Mouse (Mus musculus) embryonic facial prominence, embryonic 13.5 days (tissue): ENCODE results near the gene Rbpms2. TPM values are rescaled to one million over a fixed set of nuclear protein-coding genes. Genes with fewer than 3 reads are reported as not detected.
"Not testable (repeated sequence)": the region's sequence is repeated elsewhere in the genome, so short reads cannot be mapped to it uniquely, and the experiment has no call there.

Source experiments
- ATAC-seq: fragments of 200-750 bp; cut with Nextera tagmentation; 2 replicates; pipeline ENCODE4 v1.8.0; 2017; ENCODE audit warnings: low read depth; ENCODE audit not compliant: insufficient number of reproducible peaks, insufficient read depth, low FRiP score, low TSS enrichment
- H3K27ac ChIP-seq: fragments of 300-500 bp; sonication (generic); 2 replicates; pipeline ENCODE4 v1.5.1; 2015; ENCODE audit warnings: moderate library complexity, mild to moderate bottlenecking, inconsistent platforms
- H3K27me3 ChIP-seq: fragments of 300-500 bp; sonication (generic); 2 replicates; pipeline ENCODE4 v1.6.1; 2015; ENCODE audit warnings: mild to moderate bottlenecking, inconsistent platforms
- H3K36me3 ChIP-seq: fragments of 300-500 bp; sonication (generic); 2 replicates; pipeline ENCODE4 v1.6.1; 2015; ENCODE audit warnings: mild to moderate bottlenecking, inconsistent platforms
- H3K4me1 ChIP-seq: fragments of 300-500 bp; sonication (generic); 2 replicates; pipeline ENCODE4 v1.6.1; 2015; ENCODE audit warnings: inconsistent platforms
- H3K4me2 ChIP-seq: fragments of 300-500 bp; sonication (generic); 2 replicates; pipeline ENCODE4 v1.6.1; 2015; ENCODE audit warnings: moderate library complexity, mild to moderate bottlenecking, inconsistent platforms
- H3K4me3 ChIP-seq: fragments of 300-500 bp; sonication (generic); 2 replicates; pipeline ENCODE4 v1.5.1; 2015; ENCODE audit warnings: mild to moderate bottlenecking, inconsistent platforms
- H3K9ac ChIP-seq: fragments of 300-500 bp; sonication (generic); 2 replicates; pipeline ENCODE4 v1.6.1; 2015; ENCODE audit warnings: mild to moderate bottlenecking, inconsistent platforms
- H3K9me3 ChIP-seq: fragments of 300-500 bp; sonication (generic); 2 replicates; pipeline ENCODE4 v1.6.1; 2016; ENCODE audit warnings: inconsistent platforms
- WGBS: fragments of 180-500 bp; shearing (Covaris S2); methylation state at CpG from one replicate; pipeline ENCODE4 v1.1.7; 2015; ENCODE audit warnings: mixed read lengths; 5-methylcytosine and 5-hydroxymethylcytosine counted together
- polyA plus RNA-seq: library from polyadenylated mRNA; unstranded; fragments of >200 nt; fragmentation: Nextera tagmentation; extraction: Ambion mirVana; gene quantifications from 2 replicates; pipeline ENCODE4 v1.2.1, GENCODE M21; 2015

Rbpms2 gene
- polyA plus RNA-seq, 1 experiment from 2014 or later: 11.9 TPM

DNA sequence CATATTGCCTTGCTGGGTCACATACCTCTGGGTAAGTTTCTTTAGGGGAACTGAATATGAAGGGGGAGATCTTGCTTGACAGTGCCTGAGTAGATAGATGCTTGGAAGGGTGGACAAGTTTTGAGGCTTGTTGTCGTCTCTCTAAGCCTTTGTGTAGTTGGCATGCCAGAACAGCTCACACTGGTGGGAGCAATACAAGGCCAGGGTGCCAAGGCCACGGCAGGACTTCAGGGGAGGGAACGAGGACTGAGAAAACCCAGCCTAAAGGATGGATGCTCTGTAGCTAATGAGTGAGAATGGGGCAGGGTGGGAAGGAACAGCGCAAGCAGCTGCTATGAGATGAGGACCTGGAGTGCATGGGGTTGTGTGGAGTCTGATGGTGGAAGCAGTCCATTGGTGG is 15.5 kb downstream of the Rbpms2 start:
- H3K9me3 ChIP-seq: no peaks in the 10 kb centered on the region

DNA sequence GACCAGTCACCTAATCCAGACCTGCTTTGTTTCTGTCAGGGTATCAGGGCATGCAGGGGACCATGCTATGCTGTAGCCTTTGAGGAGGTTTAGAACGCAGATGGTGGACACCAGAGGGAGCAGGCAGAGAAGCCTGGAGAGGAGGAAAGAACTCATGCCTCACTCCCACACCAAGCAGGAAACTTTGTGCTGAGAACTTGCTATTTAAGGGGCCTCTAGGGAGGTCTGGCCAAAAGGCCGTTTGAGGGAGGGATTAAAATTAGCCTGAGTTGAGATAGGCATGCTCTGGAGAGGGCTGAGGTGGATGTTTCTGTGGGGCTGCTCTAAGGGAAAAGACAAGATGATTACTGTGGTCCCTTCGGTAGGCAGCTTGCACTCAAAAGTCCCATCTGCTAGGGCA is 16.5 kb downstream of the Rbpms2 start:
- Histone ChIP-seq H3K4me3 (no peak overlapping the region), H3K27ac (no peak overlapping the region), H3K36me3 (no peaks in the 10 kb centered on the region), H3K9me3 (no peaks in the 10 kb centered on the region), H3K4me1 (peaks cover 13% of the 10 kb centered on the region), H3K27me3 (no peaks in the 10 kb centered on the region), H3K4me2 (no peak overlapping the region), H3K9ac (no peak overlapping the region)
- WGBS: 58% methylated on average over 3 of the region's 3 CpGs
- ATAC-seq: no peak

More for the DNA sequence above, 15.5 kb downstream of the Rbpms2 start:
- 88% methylated on average over 4 of the region's 4 CpGs for WGBS
- H3K4me3 ChIP-seq: no peak overlapping the region
- H3K9ac ChIP-seq: no peak overlapping the region
- ATAC-seq: no peak
- no peak overlapping the region for H3K27ac ChIP-seq
- H3K4me1 ChIP-seq: peaks cover 18% of the 10 kb centered on the region
- H3K27me3 ChIP-seq: no peaks in the 10 kb centered on the region
- H3K36me3 ChIP-seq: no peaks in the 10 kb centered on the region
- H3K4me2 ChIP-seq: no peak overlapping the region

GRCm38 (mm10) chr9:65646782-65647181 is 17.3 kb downstream of the Rbpms2 start:
- peaks cover 5% of the 10 kb centered on the region for H3K4me1 ChIP-seq
- ATAC-seq: no peak
- H3K9me3 ChIP-seq: no peaks in the 10 kb centered on the region
- H3K4me3 ChIP-seq: no peak overlapping the region
- no peak overlapping the region for H3K9ac ChIP-seq
- H3K27ac ChIP-seq: no peak overlapping the region
- WGBS: 88% methylated on average over 2 of the region's 2 CpGs
- H3K36me3 ChIP-seq: no peaks in the 10 kb centered on the region
- no peak overlapping the region for H3K4me2 ChIP-seq
- no peaks in the 10 kb centered on the region for H3K27me3 ChIP-seq

DNA sequence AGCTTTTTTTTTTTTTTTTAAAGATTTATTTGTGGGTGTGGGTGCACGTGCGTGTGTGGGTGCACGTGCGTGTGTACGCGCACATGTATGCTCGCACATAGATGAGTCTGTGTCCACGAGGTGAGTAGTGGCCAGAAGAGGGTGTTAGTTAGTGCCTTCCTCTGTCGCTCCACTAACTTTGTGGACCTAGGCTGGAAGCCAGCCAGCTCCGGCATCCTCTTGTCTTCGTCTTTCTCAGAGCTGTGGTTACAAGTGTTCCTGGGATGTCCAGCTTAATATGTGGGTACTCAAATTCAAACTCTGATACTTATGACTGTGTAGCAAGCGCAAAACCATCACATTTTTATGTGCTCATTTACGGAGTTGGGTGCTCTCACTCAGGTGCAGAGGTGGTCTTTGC is 19.3 kb downstream of the Rbpms2 start:
- Histone ChIP-seq H3K9me3 (no peaks in the 10 kb centered on the region), H3K27me3 (no peaks in the 10 kb centered on the region), H3K36me3 (no peaks in the 10 kb centered on the region), H3K4me3 (no peak overlapping the region), H3K4me2 (no peak overlapping the region), H3K4me1 (peaks cover 3% of the 10 kb centered on the region; the same call in 1 of the 2 replicates), H3K9ac (no peak overlapping the region), H3K27ac (no peak overlapping the region)
- ATAC-seq: no peak
- 90% methylated on average over 13 of the region's 13 CpGs for WGBS

DNA sequence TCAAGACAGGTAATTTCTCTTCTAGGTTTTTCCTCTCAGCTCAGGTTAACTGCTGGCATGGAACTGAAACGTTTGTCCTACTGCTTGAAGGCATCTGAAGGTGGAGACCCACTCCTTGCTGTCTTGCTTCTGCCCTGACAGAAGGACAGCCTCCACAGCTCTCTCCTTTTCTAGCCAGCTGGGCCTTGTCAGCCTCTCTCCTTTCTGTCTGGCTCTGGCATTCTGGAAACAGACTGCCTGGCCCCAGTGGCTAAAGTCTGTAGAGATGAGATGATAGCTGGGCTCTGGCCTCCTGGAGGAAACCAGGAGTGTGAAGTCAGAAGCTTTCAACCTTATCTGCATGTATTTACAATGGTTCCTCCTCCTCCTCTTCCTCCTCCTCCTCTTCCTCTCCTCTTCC is 20.5 kb downstream of the Rbpms2 start:
- Histone ChIP-seq H3K9ac (no peak overlapping the region), H3K9me3 (no peaks in the 10 kb centered on the region), H3K27ac (no peak overlapping the region), H3K4me2 (no peak overlapping the region), H3K4me1 (peaks cover 3% of the 10 kb centered on the region; the same call in 1 of the 2 replicates), H3K36me3 (no peaks in the 10 kb centered on the region), H3K4me3 (no peak overlapping the region), H3K27me3 (no peaks in the 10 kb centered on the region)
- ATAC-seq: no peak
- 52% methylated on average over 1 of the region's 1 CpGs for WGBS

DNA sequence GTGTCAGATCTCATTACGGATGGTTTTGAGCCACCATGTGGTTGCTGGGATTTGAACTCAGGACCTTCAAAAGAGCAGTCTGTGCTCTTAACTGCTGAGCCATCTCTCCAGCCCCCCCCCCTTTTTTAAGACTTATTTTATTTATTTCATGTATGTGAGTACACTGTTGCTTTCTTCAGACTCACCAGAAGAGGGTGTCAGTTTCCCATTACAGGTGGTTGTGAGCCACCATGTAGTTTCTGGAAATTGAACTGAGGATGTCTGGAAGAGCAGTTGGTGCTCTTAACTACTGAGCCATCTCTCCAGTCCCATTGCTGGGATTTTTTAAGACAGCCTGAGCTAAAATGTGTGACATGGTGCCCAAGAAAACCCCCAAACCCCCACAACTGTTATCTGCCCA is 22.5 kb downstream of the Rbpms2 start:
- not testable (repeated sequence) for H3K27me3 ChIP-seq, H3K4me2 ChIP-seq, H3K9ac ChIP-seq, H3K4me1 ChIP-seq, H3K27ac ChIP-seq, H3K4me3 ChIP-seq, H3K9me3 ChIP-seq, ATAC-seq, H3K36me3 ChIP-seq
- WGBS: 85% methylated on average over 1 of the region's 1 CpGs

DNA sequence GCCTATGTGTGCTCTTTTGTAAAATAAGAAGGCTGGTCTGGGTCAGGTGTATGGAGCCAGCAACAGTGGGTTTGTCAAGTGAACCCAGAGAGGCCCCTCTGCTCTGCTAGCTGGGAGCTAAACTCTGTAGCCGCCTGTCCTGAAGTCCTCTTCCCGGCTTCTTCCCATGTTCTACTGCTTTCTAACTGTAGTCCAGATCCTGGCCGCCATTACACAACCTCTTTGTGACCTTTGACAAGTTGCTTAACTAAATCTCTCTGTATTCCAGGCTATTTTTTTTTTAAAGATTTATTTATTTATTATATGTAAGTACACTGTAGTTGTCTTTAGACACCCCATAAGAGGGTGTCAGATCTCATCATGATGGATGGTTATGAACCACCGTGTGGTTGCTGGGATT is 24.3 kb downstream of the Rbpms2 start:
- WGBS: 92% methylated on average over 4 of the region's 4 CpGs
- ATAC-seq: no peak

DNA sequence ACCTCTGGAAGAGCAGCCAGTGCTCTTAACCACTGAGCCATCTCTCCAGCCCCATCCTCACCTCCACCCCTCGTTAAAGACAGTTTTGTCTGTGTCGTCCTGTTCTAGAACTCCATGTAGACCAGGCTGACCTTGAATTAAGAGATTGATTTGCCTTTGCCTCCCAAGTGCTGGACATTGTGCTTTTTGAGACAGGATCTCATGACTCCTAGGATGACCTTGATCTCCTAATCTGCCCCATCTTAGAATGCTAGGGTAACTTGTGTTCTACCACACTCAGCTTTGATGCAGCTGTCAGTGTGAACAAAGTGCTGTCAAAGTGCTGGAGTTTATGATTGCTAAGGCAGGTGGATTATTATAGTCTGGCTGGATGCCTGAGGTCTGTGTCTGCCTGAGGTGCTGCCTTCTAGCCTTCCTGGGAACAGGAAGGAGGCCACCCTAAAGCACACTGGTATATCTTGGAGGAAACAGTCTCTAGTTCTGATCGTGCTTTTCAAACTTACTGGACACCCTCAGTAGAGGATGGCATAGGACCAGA is 25.3 kb downstream of the Rbpms2 start:
- no peaks in the 10 kb centered on the region for H3K27me3 ChIP-seq
- H3K36me3 ChIP-seq: no peaks in the 10 kb centered on the region
- H3K4me3 ChIP-seq: no peak overlapping the region
- no peak overlapping the region for H3K4me2 ChIP-seq
- WGBS: 84% methylated on average over 3 of the region's 3 CpGs
- no peak overlapping the region for H3K27ac ChIP-seq
- no peaks in the 10 kb centered on the region for H3K4me1 ChIP-seq
- ATAC-seq: no peak
- H3K9me3 ChIP-seq: no peaks in the 10 kb centered on the region
- no peak overlapping the region for H3K9ac ChIP-seq

More for the DNA sequence above, 24.3 kb downstream of the Rbpms2 start:
- no peak overlapping the region for H3K4me2 ChIP-seq
- no peaks in the 10 kb centered on the region for H3K27me3 ChIP-seq
- no peak overlapping the region for H3K9ac ChIP-seq
- no peaks in the 10 kb centered on the region for H3K36me3 ChIP-seq
- no peaks in the 10 kb centered on the region for H3K4me1 ChIP-seq
- H3K9me3 ChIP-seq: no peaks in the 10 kb centered on the region
- H3K27ac ChIP-seq: no peak overlapping the region
- H3K4me3 ChIP-seq: no peak overlapping the region

GRCm38 (mm10) chr9:65655540-65655939 is 26.1 kb downstream of the Rbpms2 start:
- H3K4me2 ChIP-seq: no peak overlapping the region
- no peaks in the 10 kb centered on the region for H3K4me1 ChIP-seq
- H3K27ac ChIP-seq: no peak overlapping the region
- H3K4me3 ChIP-seq: no peak overlapping the region
- no peaks in the 10 kb centered on the region for H3K9me3 ChIP-seq
- no peak overlapping the region for H3K9ac ChIP-seq
- no peak for ATAC-seq
- no peaks in the 10 kb centered on the region for H3K36me3 ChIP-seq
- no peaks in the 10 kb centered on the region for H3K27me3 ChIP-seq
- WGBS: 82% methylated on average over 8 of the region's 8 CpGs

- WGBS: 80% methylated on average over 3 of the region's 3 CpGs
- no peaks in the 10 kb centered on the region for H3K36me3 ChIP-seq
- no peak overlapping the region for H3K9ac ChIP-seq
- no peak overlapping the region for H3K4me3 ChIP-seq
- H3K9me3 ChIP-seq: no peaks in the 10 kb centered on the region
- no peak overlapping the region for H3K4me2 ChIP-seq
- no peak for ATAC-seq
- no peaks in the 10 kb centered on the region for H3K4me1 ChIP-seq
- no peaks in the 10 kb centered on the region for H3K27me3 ChIP-seq
- no peak overlapping the region for H3K27ac ChIP-seq
These were observed 27.8 kb downstream of the Rbpms2 start for GRCm38 (mm10) chr9:65657218-65657617.

- WGBS: 64% methylated on average over 5 of the region's 5 CpGs
- Histone ChIP-seq H3K27ac (no peak overlapping the region), H3K9me3 (no peaks in the 10 kb centered on the region), H3K4me1 (no peaks in the 10 kb centered on the region), H3K36me3 (no peaks in the 10 kb centered on the region), H3K4me3 (no peak overlapping the region), H3K9ac (no peak overlapping the region), H3K27me3 (no peaks in the 10 kb centered on the region), H3K4me2 (no peak overlapping the region)
- ATAC-seq: no peak
These were observed 31.6 kb downstream of the Rbpms2 start for GRCm38 (mm10) chr9:65661029-65661428.

- ATAC-seq: no peak
- H3K27me3 ChIP-seq: no peaks in the 10 kb centered on the region
These were observed 32.0 kb downstream of the Rbpms2 start for GRCm38 (mm10) chr9:65661493-65661892.

More at GRCm38 (mm10) chr9:65661493-65661892, 32.0 kb downstream of the Rbpms2 start:
- Histone ChIP-seq H3K4me3 (no peak overlapping the region), H3K9ac (no peak overlapping the region), H3K4me1 (no peaks in the 10 kb centered on the region), H3K36me3 (no peaks in the 10 kb centered on the region), H3K4me2 (no peak overlapping the region), H3K9me3 (no peaks in the 10 kb centered on the region), H3K27ac (no peak overlapping the region; the same call in 1 of the 2 replicates)
- WGBS: 59% methylated on average over 1 of the region's 1 CpGs
